Mouse (Mus musculus): ENCODE results near the gene Pet100.
"Not testable (repeated sequence)": the region's sequence is repeated elsewhere in the genome, so short reads cannot be mapped to it uniquely, and the experiment has no call there.

Gene Pet100

GRCm38 (mm10) chr8:3621199-3621970, at the start of gene Pet100, which contains the start of gene Xab2:
Pet100 (plus strand) TSS chr8:3621548.
Xab2 (minus strand) TSS chr8:3621316.
- peak; percentile 97 for DNase-seq (ENCODE audit: low read depth in 1 of 2, low spot score in 2 of 2)

GRCm38 (mm10) chr8:3574546-3574945, 46.8 kb upstream of the Pet100 start:
- no peak for DNase-seq (ENCODE audit: low read depth in 1 of 2, low spot score in 2 of 2)

- DNase-seq (ENCODE audit: low read depth in 1 of 2, low spot score in 2 of 2) = no peak
Measured at GRCm38 (mm10) chr8:3576211-3576960, 45.0 kb upstream of the Pet100 start.

GRCm38 (mm10) chr8:3579390-3580364, 41.7 kb upstream of the Pet100 start:
- DNase-seq (ENCODE audit: low read depth in 1 of 2, low spot score in 2 of 2) = no peak

- not testable (repeated sequence) for DNase-seq (ENCODE audit: low read depth in 1 of 2, low spot score in 2 of 2)
Measured at GRCm38 (mm10) chr8:3581961-3582360, 39.4 kb upstream of the Pet100 start.

- DNase-seq (ENCODE audit: low read depth in 1 of 2, low spot score in 2 of 2) = no peak
Measured at GRCm38 (mm10) chr8:3586452-3586851, 34.9 kb upstream of the Pet100 start.

GRCm38 (mm10) chr8:3586993-3587390, 34.4 kb upstream of the Pet100 start, which contains the start of gene Camsap3:
Camsap3 (plus strand) TSS chr8:3587293.
- DNase-seq (ENCODE audit: low read depth in 1 of 2, low spot score in 2 of 2) = no peak

GRCm38 (mm10) chr8:3587391-3588257, 33.7 kb upstream of the Pet100 start:
- DNase-seq (ENCODE audit: low read depth in 1 of 2, low spot score in 2 of 2) = no peak

- DNase-seq (ENCODE audit: low read depth in 1 of 2, low spot score in 2 of 2) = no peak
Measured at GRCm38 (mm10) chr8:3588258-3588633, 33.1 kb upstream of the Pet100 start.

- DNase-seq (ENCODE audit: low read depth in 1 of 2, low spot score in 2 of 2) = no peak
Measured at GRCm38 (mm10) chr8:3593470-3593869, 27.9 kb upstream of the Pet100 start.

- no peak for DNase-seq (ENCODE audit: low read depth in 1 of 2, low spot score in 2 of 2)
Measured at GRCm38 (mm10) chr8:3594466-3594865, 26.9 kb upstream of the Pet100 start.

GRCm38 (mm10) chr8:3598054-3598453, 23.3 kb upstream of the Pet100 start:
- no peak for DNase-seq (ENCODE audit: low read depth in 1 of 2, low spot score in 2 of 2)

GRCm38 (mm10) chr8:3599219-3599618, 22.1 kb upstream of the Pet100 start:
- no peak for DNase-seq (ENCODE audit: low read depth in 1 of 2, low spot score in 2 of 2)

GRCm38 (mm10) chr8:3600401-3600800, 20.9 kb upstream of the Pet100 start:
- no peak for DNase-seq (ENCODE audit: low read depth in 1 of 2, low spot score in 2 of 2)

GRCm38 (mm10) chr8:3603439-3603838, 17.9 kb upstream of the Pet100 start:
- DNase-seq (ENCODE audit: low read depth in 1 of 2, low spot score in 2 of 2) = no peak

- DNase-seq (ENCODE audit: low read depth in 1 of 2, low spot score in 2 of 2) = no peak
Measured at GRCm38 (mm10) chr8:3606593-3606992, 14.8 kb upstream of the Pet100 start.

GRCm38 (mm10) chr8:3607822-3608221, 13.5 kb upstream of the Pet100 start:
- DNase-seq (ENCODE audit: low read depth in 1 of 2, low spot score in 2 of 2) = no peak

GRCm38 (mm10) chr8:3609046-3609815, 12.1 kb upstream of the Pet100 start:
- DNase-seq (ENCODE audit: low read depth in 1 of 2, low spot score in 2 of 2) = no peak

- DNase-seq (ENCODE audit: low read depth in 1 of 2, low spot score in 2 of 2) = no peak
Measured at GRCm38 (mm10) chr8:3609816-3610150, 11.6 kb upstream of the Pet100 start.

GRCm38 (mm10) chr8:3622119-3622518, 771 bp downstream of the Pet100 start:
- no peak for DNase-seq (ENCODE audit: low read depth in 1 of 2, low spot score in 2 of 2)
